Mouse (Mus musculus) kidney, postnatal 10 days (tissue): ENCODE measurements at regions not wholly inside any gene's neighbourhood (a gene's known extent, or its start where the extent isn't known, plus 50 kb on each side); places are given as distances from the start of the nearest gene placed in this dataset.

Experiments
- DNase-seq: peaks from one replicate; pipeline ENCODE4 v3.0.0; 2021; ENCODE audit warnings: mixed read lengths

- no peak for DNase-seq
These were observed 261.5 kb downstream of the Nr2f2 start for GRCm38 (mm10) chr7:70105024-70105423.

- no peak for DNase-seq
These were observed 262.0 kb downstream of the Nr2f2 start for GRCm38 (mm10) chr7:70104486-70104885.

- no peak for DNase-seq
These were observed 262.9 kb downstream of the Nr2f2 start for GRCm38 (mm10) chr7:70103680-70104079.

- no peak for DNase-seq
These were observed 267.5 kb downstream of the Nr2f2 start for GRCm38 (mm10) chr7:70099001-70099400.

GRCm38 (mm10) chr7:70093916-70094784, 272.4 kb downstream of the Nr2f2 start:
- no peak for DNase-seq

- DNase-seq = no peak
These were observed 274.4 kb downstream of the Nr2f2 start for GRCm38 (mm10) chr7:70092089-70092488.

- no peak for DNase-seq
These were observed 277.4 kb downstream of the Nr2f2 start for GRCm38 (mm10) chr7:70089121-70089520.

- DNase-seq = no peak
These were observed 296.9 kb downstream of the Nr2f2 start for GRCm38 (mm10) chr7:70069662-70070061.

GRCm38 (mm10) chr7:70067828-70068719, 298.5 kb downstream of the Nr2f2 start:
- DNase-seq = peak; percentile 12

- DNase-seq = no peak
These were observed 299.5 kb downstream of the Nr2f2 start for GRCm38 (mm10) chr7:70067071-70067470.

GRCm38 (mm10) chr7:70066448-70066847, 300.1 kb downstream of the Nr2f2 start:
- no peak for DNase-seq

GRCm38 (mm10) chr7:70065471-70066130, 300.9 kb downstream of the Nr2f2 start:
- DNase-seq = peak; percentile 18

- DNase-seq = no peak
These were observed 319.2 kb downstream of the Nr2f2 start for GRCm38 (mm10) chr7:70047415-70047753.

GRCm38 (mm10) chr7:70046691-70047414, 319.7 kb downstream of the Nr2f2 start:
- no peak for DNase-seq

GRCm38 (mm10) chr7:70037011-70037410, 329.5 kb downstream of the Nr2f2 start:
- no peak for DNase-seq

- no peak for DNase-seq
These were observed 333.7 kb downstream of the Nr2f2 start for GRCm38 (mm10) chr7:70032857-70033256.

- no peak for DNase-seq
These were observed 337.2 kb downstream of the Nr2f2 start for GRCm38 (mm10) chr7:70029311-70029710.

GRCm38 (mm10) chr7:70025527-70025926, 341.0 kb downstream of the Nr2f2 start:
- DNase-seq = peak; percentile 8

GRCm38 (mm10) chr7:70016611-70017010, 349.9 kb downstream of the Nr2f2 start:
- DNase-seq = no peak

- no peak for DNase-seq
These were observed 363.1 kb downstream of the Nr2f2 start for GRCm38 (mm10) chr7:70003200-70003986.

- DNase-seq = no peak
These were observed 367.8 kb downstream of the Nr2f2 start for GRCm38 (mm10) chr7:69998756-69999155.
